Mouse (Mus musculus) stomach, embryonic 14.5 days (tissue): ENCODE measurements around the gene Nrip1. TPM values are rescaled to one million over a fixed set of nuclear protein-coding genes. Genes with fewer than 3 reads are reported as not detected.

Source experiments
- ATAC-seq: fragments of 200-750 bp; cut with Nextera tagmentation; 2 replicates; pipeline ENCODE4 v1.8.0; 2017; ENCODE audit warnings: low read depth, moderate TSS enrichment; ENCODE audit not compliant: insufficient number of reproducible peaks, insufficient read depth, low FRiP score
- H3K27ac ChIP-seq: fragments of 300-500 bp; sonication (generic); 2 replicates; pipeline ENCODE4 v1.5.1; 2014; ENCODE audit warnings: mild to moderate bottlenecking, low read length, moderate library complexity, mixed read lengths
- H3K27me3 ChIP-seq: fragments of 300-500 bp; sonication (generic); 2 replicates; pipeline ENCODE4 v1.6.1; 2014; ENCODE audit warnings: low read length, control low read depth, mixed read lengths; ENCODE audit not compliant: control insufficient read depth, insufficient read depth
- H3K36me3 ChIP-seq: fragments of 300-500 bp; sonication (generic); 2 replicates; pipeline ENCODE4 v1.6.1; 2014; ENCODE audit warnings: mild to moderate bottlenecking, control low read depth, low read length, moderate library complexity, mixed read lengths; ENCODE audit not compliant: control insufficient read depth, insufficient read depth
- H3K4me1 ChIP-seq: fragments of 300-500 bp; sonication (generic); 2 replicates; pipeline ENCODE4 v1.6.1; 2014; ENCODE audit warnings: low read length, control low read depth, mixed read lengths; ENCODE audit not compliant: control insufficient read depth, insufficient read depth
- H3K4me2 ChIP-seq: fragments of 300-500 bp; sonication (generic); replicated peaks from 2 replicates; pipeline ENCODE4 v1.6.1; 2014; ENCODE audit warnings: low read depth, low read length, control low read depth
- H3K4me3 ChIP-seq: fragments of 300-500 bp; sonication (generic); 2 replicates; pipeline ENCODE4 v1.5.1; 2014; ENCODE audit warnings: low read depth, low read length, control low read depth
- H3K9ac ChIP-seq: fragments of 300-500 bp; sonication (generic); replicated peaks from 2 replicates; pipeline ENCODE4 v1.6.1; 2014; ENCODE audit warnings: low read depth, mild to moderate bottlenecking, control low read depth, low read length, moderate library complexity, mixed read lengths
- H3K9me3 ChIP-seq: fragments of 300-500 bp; sonication (generic); 2 replicates; pipeline ENCODE4 v1.6.1; 2016; ENCODE audit warnings: low read depth, low read length, control low read depth; ENCODE audit not compliant: control insufficient read depth
- WGBS: fragments of 180-500 bp; shearing (Covaris S2); extraction: QIAGEN DNeasy Blood & Tissue Kit; methylation state at CpG from one replicate; pipeline ENCODE4 v1.1.7; 2014; 5-methylcytosine and 5-hydroxymethylcytosine counted together
- polyA plus RNA-seq: library from polyadenylated mRNA; unstranded; fragments of >200 nt; fragmentation: Nextera tagmentation; extraction: Ambion mirVana; gene quantifications from 2 replicates; pipeline ENCODE4 v1.2.1, GENCODE M21; 2014

The Nrip1 gene
- polyA plus RNA-seq, 1 experiment from 2014 or later: 51.4 TPM

- no peak overlapping the region for H3K9ac ChIP-seq
Observed at GRCm38 (mm10) chr16:76301037-76301727, 72.4 kb downstream of the Nrip1 start.

GRCm38 (mm10) chr16:76300452-76300851 is 73.2 kb downstream of the Nrip1 start:
- WGBS: 91% methylated on average over 6 of the region's 6 CpGs

More at GRCm38 (mm10) chr16:76301037-76301727, 72.4 kb downstream of the Nrip1 start:
- Histone ChIP-seq H3K4me3 (no peak overlapping the region), H3K4me2 (no peak overlapping the region), H3K4me1 (0 out of 2 replicates have a peak, but pooled peaks cover 5% of the 10 kb centered on the region), H3K36me3 (no peaks in the 10 kb centered on the region), H3K9me3 (no peaks in the 10 kb centered on the region), H3K27me3 (no peaks in the 10 kb centered on the region), H3K27ac (no peak overlapping the region)
- no peak for ATAC-seq
- 71% methylated on average over 8 of the region's 8 CpGs for WGBS

GRCm38 (mm10) chr16:76299511-76299910 is 74.1 kb downstream of the Nrip1 start:
- 0 out of 2 replicates have a peak, but pooled peaks cover 5% of the 10 kb centered on the region for H3K4me1 ChIP-seq
- no peak overlapping the region for H3K27ac ChIP-seq
- ATAC-seq: no peak
- H3K4me2 ChIP-seq: no peak overlapping the region
- WGBS: 50% methylated on average over 2 of the region's 2 CpGs
- no peak overlapping the region for H3K4me3 ChIP-seq
- no peaks in the 10 kb centered on the region for H3K27me3 ChIP-seq
- no peaks in the 10 kb centered on the region for H3K9me3 ChIP-seq
- peaks cover 2% of the 10 kb centered on the region; the same call in 1 of the 2 replicates for H3K36me3 ChIP-seq
- H3K9ac ChIP-seq: no peak overlapping the region

More at GRCm38 (mm10) chr16:76300452-76300851, 73.2 kb downstream of the Nrip1 start:
- H3K9me3 ChIP-seq: no peaks in the 10 kb centered on the region
- H3K27me3 ChIP-seq: no peaks in the 10 kb centered on the region
- no peak for ATAC-seq
- no peaks in the 10 kb centered on the region for H3K36me3 ChIP-seq
- no peak overlapping the region for H3K9ac ChIP-seq
- no peak overlapping the region for H3K4me3 ChIP-seq
- H3K4me2 ChIP-seq: no peak overlapping the region
- H3K27ac ChIP-seq: no peak overlapping the region
- 0 out of 2 replicates have a peak, but pooled peaks cover 5% of the 10 kb centered on the region for H3K4me1 ChIP-seq

GRCm38 (mm10) chr16:76295322-76295721 is 78.3 kb downstream of the Nrip1 start:
- no peak for ATAC-seq

GRCm38 (mm10) chr16:76294550-76294949 is 79.1 kb downstream of the Nrip1 start:
- Histone ChIP-seq H3K9ac (no peak overlapping the region), H3K4me1 (no peaks in the 10 kb centered on the region), H3K27me3 (no peaks in the 10 kb centered on the region), H3K4me3 (no peak overlapping the region), H3K4me2 (no peak overlapping the region), H3K9me3 (no peaks in the 10 kb centered on the region), H3K36me3 (peaks cover 28% of the 10 kb centered on the region), H3K27ac (no peak overlapping the region)
- ATAC-seq: no peak
- 78% methylated on average over 15 of the region's 15 CpGs for WGBS

More at GRCm38 (mm10) chr16:76295322-76295721, 78.3 kb downstream of the Nrip1 start:
- no peak overlapping the region for H3K9ac ChIP-seq
- no peaks in the 10 kb centered on the region for H3K27me3 ChIP-seq
- H3K36me3 ChIP-seq: peaks cover 28% of the 10 kb centered on the region
- no peak overlapping the region for H3K4me2 ChIP-seq
- H3K27ac ChIP-seq: no peak overlapping the region
- no peak overlapping the region for H3K4me3 ChIP-seq
- WGBS: 90% methylated on average over 14 of the region's 14 CpGs
- H3K4me1 ChIP-seq: no peaks in the 10 kb centered on the region
- H3K9me3 ChIP-seq: no peaks in the 10 kb centered on the region

- no peaks in the 10 kb centered on the region for H3K4me1 ChIP-seq
- H3K4me2 ChIP-seq: no peak overlapping the region
- peaks cover 28% of the 10 kb centered on the region for H3K36me3 ChIP-seq
- H3K9ac ChIP-seq: no peak overlapping the region
- H3K27ac ChIP-seq: no peak overlapping the region
- no peak overlapping the region for H3K4me3 ChIP-seq
- WGBS: 78% methylated on average over 20 of the region's 20 CpGs
- no peaks in the 10 kb centered on the region for H3K9me3 ChIP-seq
- ATAC-seq: peak; percentile 79
- H3K27me3 ChIP-seq: no peaks in the 10 kb centered on the region
Observed at GRCm38 (mm10) chr16:76293765-76294463, 79.7 kb downstream of the Nrip1 start.

- WGBS: 95% methylated on average over 21 of the region's 21 CpGs
- Histone ChIP-seq H3K27me3 (no peaks in the 10 kb centered on the region), H3K36me3 (peaks cover 28% of the 10 kb centered on the region), H3K9me3 (no peaks in the 10 kb centered on the region), H3K9ac (no peak overlapping the region), H3K4me1 (no peaks in the 10 kb centered on the region), H3K4me2 (no peak overlapping the region), H3K27ac (no peak overlapping the region), H3K4me3 (no peak overlapping the region)
- no peak for ATAC-seq
Observed at GRCm38 (mm10) chr16:76293176-76293575, 80.5 kb downstream of the Nrip1 start.

- no peak for ATAC-seq
- WGBS: 75% methylated on average over 15 of the region's 15 CpGs
- no peaks in the 10 kb centered on the region for H3K9me3 ChIP-seq
- H3K27ac ChIP-seq: no peak overlapping the region
- no peak overlapping the region for H3K4me3 ChIP-seq
- H3K36me3 ChIP-seq: peaks cover 28% of the 10 kb centered on the region
- H3K4me2 ChIP-seq: no peak overlapping the region
- H3K27me3 ChIP-seq: no peaks in the 10 kb centered on the region
- no peak overlapping the region for H3K9ac ChIP-seq
- no peaks in the 10 kb centered on the region for H3K4me1 ChIP-seq
Observed at GRCm38 (mm10) chr16:76292656-76293055, 81.0 kb downstream of the Nrip1 start.
